12 mouse cellular contexts compared by ENCODE assay signal in the genomic region with DNA sequence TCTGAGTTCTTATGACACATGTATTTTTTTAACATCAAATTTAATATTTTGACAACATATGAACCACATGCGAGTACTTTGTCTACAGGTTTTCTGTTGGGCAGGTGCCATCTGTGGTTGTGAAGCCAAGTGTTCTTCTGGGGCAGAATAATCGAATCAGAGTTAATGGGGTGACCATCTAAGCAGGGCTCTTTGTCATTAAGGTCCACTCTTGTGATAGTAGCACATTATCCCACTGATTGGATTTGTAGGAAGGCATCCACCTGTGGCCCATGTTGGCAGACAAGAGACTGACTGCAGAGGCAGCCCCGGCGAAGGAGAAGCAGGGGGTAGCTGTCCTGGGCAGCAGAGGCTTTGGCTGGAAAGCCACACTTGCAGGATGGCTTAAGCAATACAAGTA.
DNase-seq lines count a peak whose midpoint lies in the region; ATAC-seq and TF ChIP-seq lines count a peak whose summit lies in the region.
"Had no signal": no experiment of that assay in that cellular context is flagged by ENCODE, and none has a peak within 500 bp of the region (broad histone marks: within the 10 kb centered on the region; RNA-seq: fewer than 3 reads in every experiment).

No protein-coding gene starts in this region.

- H3K4me2 ChIP-seq in hindbrain, embryonic 13.5 days, result no peak overlapping the region
- H3K4me2 ChIP-seq in hindbrain, embryonic 12.5 days (replicated peaks), result no peak overlapping the region
- no peak overlapping the region for H3K4me2 ChIP-seq in hindbrain, embryonic 16.5 days (ENCODE audit: low read length)
- no peak overlapping the region for H3K4me2 ChIP-seq in intestine, postnatal 0 days (replicated peaks; ENCODE audit: low read depth)
- H3K4me2 ChIP-seq: kidney, embryonic 15.5 days had no signal

- ATAC-seq in hindbrain, embryonic 13.5 days (ENCODE audit: low FRiP score), result no peak
- no peak for ATAC-seq in hindbrain, embryonic 12.5 days (ENCODE audit: low FRiP score)
- ATAC-seq in hindbrain, embryonic 16.5 days, result peak; percentile 40; the same call in 1 of the 2 replicates
- no peak for ATAC-seq in intestine, postnatal 0 days
- ATAC-seq: CD4-positive, CD25-positive, alpha-beta regulatory T cell, adult 4 months had no signal

- no peaks in the 10 kb centered on the region for H3K9me3 ChIP-seq in hindbrain, embryonic 13.5 days
- no peaks in the 10 kb centered on the region for H3K9me3 ChIP-seq in hindbrain, embryonic 12.5 days (replicated peaks)
- H3K9me3 ChIP-seq in hindbrain, embryonic 16.5 days (ENCODE audit: control insufficient read depth, low read length), result no peaks in the 10 kb centered on the region
- H3K9me3 ChIP-seq in intestine, postnatal 0 days (ENCODE audit: control insufficient read depth), result no peaks in the 10 kb centered on the region
- H3K9me3 ChIP-seq: kidney, embryonic 15.5 days had no signal

- no peak overlapping the region for H3K9ac ChIP-seq in hindbrain, embryonic 13.5 days
- no peak overlapping the region for H3K9ac ChIP-seq in hindbrain, embryonic 12.5 days
- no peak overlapping the region for H3K9ac ChIP-seq in hindbrain, embryonic 16.5 days (ENCODE audit: low read depth, low read length)
- H3K9ac ChIP-seq in intestine, postnatal 0 days (ENCODE audit: low read depth, low read length), result no peak overlapping the region
- H3K9ac ChIP-seq: kidney, embryonic 15.5 days had no signal

- peak overlapping the region; percentile 67; the same call in 1 of the 2 replicates for H3K27ac ChIP-seq in hindbrain, embryonic 13.5 days
- H3K27ac ChIP-seq in hindbrain, embryonic 12.5 days, result no peak overlapping the region
- H3K27ac ChIP-seq in hindbrain, embryonic 16.5 days (ENCODE audit: low read depth, low read length), result peak overlapping the region; percentile 55
- no peak overlapping the region for H3K27ac ChIP-seq in intestine, postnatal 0 days (ENCODE audit: low read depth, low read length)
- H3K27ac ChIP-seq: kidney, embryonic 15.5 days had no signal

- no peaks in the 10 kb centered on the region for H3K36me3 ChIP-seq in hindbrain, embryonic 13.5 days
- H3K36me3 ChIP-seq in hindbrain, embryonic 12.5 days, result no peaks in the 10 kb centered on the region
- no peaks in the 10 kb centered on the region for H3K36me3 ChIP-seq in hindbrain, embryonic 16.5 days (ENCODE audit: control insufficient read depth, insufficient read depth, low read length)
- no peaks in the 10 kb centered on the region for H3K36me3 ChIP-seq in intestine, postnatal 0 days (ENCODE audit: control insufficient read depth, insufficient read depth)
- H3K36me3 ChIP-seq: kidney, embryonic 15.5 days had no signal

- H3K27me3 ChIP-seq in hindbrain, embryonic 13.5 days, result no peaks in the 10 kb centered on the region
- H3K27me3 ChIP-seq in hindbrain, embryonic 12.5 days, result no peaks in the 10 kb centered on the region
- no peaks in the 10 kb centered on the region for H3K27me3 ChIP-seq in hindbrain, embryonic 16.5 days (replicated peaks; ENCODE audit: control insufficient read depth, insufficient read depth, low read length)
- no peaks in the 10 kb centered on the region for H3K27me3 ChIP-seq in intestine, postnatal 0 days (replicated peaks; ENCODE audit: control insufficient read depth, insufficient read depth, low read length)
- H3K27me3 ChIP-seq: kidney, embryonic 15.5 days had no signal

- H3K4me1 ChIP-seq in hindbrain, embryonic 13.5 days (replicated peaks), result peaks cover 14% of the 10 kb centered on the region
- H3K4me1 ChIP-seq in hindbrain, embryonic 12.5 days, result 0 out of 2 replicates have a peak, but pooled peaks cover 2% of the 10 kb centered on the region
- H3K4me1 ChIP-seq in hindbrain, embryonic 16.5 days (ENCODE audit: control insufficient read depth, insufficient read depth, low read depth, low read length), result peaks cover 4% of the 10 kb centered on the region; the same call in 1 of the 2 replicates
- H3K4me1 ChIP-seq in intestine, postnatal 0 days (replicated peaks; ENCODE audit: control insufficient read depth, insufficient read depth, low read length), result 0 out of 2 replicates have a peak, but pooled peaks cover 4% of the 10 kb centered on the region
- H3K4me1 ChIP-seq: kidney, embryonic 15.5 days had no signal

- H3K4me3 ChIP-seq in hindbrain, embryonic 13.5 days, result no peak overlapping the region
- H3K4me3 ChIP-seq in hindbrain, embryonic 12.5 days, result no peak overlapping the region
- H3K4me3 ChIP-seq in hindbrain, embryonic 16.5 days (ENCODE audit: low read length), result no peak overlapping the region
- no peak overlapping the region for H3K4me3 ChIP-seq in intestine, postnatal 0 days (ENCODE audit: low read depth, low read length)
- H3K4me3 ChIP-seq: kidney, embryonic 15.5 days had no signal

- no peak for TF ChIP-seq CTCF in intestine, postnatal 0 days (IDR thresholded peaks at IDR 0.05; ENCODE audit: low read depth)

- peak; percentile 56 for DNase-seq in brain, adult 2 months (ENCODE audit: low read depth, low spot score)
- DNase-seq in cerebellum, adult 9-10 months, result peak; percentile 77
- no peak for DNase-seq in frontal cortex, postnatal 36 days (ENCODE audit: low spot score in 2 of 2)
- DNase-seq in urinary bladder, postnatal 10 days (ENCODE audit: low spot score), result no peak
- DNase-seq: adrenal gland, postnatal 10 days; lung, adult 2 months had no signal

- 72% methylated on average over 4 of the region's 4 CpGs for WGBS in hindbrain, embryonic 13.5 days
- WGBS in hindbrain, embryonic 12.5 days, result 79% methylated on average over 4 of the region's 4 CpGs
- whole genome bisulfite sequencing in hindbrain, embryonic 16.5 days, result 57% methylated on average over 4 of the region's 4 CpGs
- 87% methylated on average over 4 of the region's 4 CpGs for WGBS in intestine, postnatal 0 days

Comparison
In these comparisons a context has a peak if more than half of its experiments do, and no peak if none do; other contexts are left out.
1. H3K27ac ChIP-seq: peak in hindbrain, embryonic 13.5 days (single experiment) and hindbrain, embryonic 16.5 days (single experiment); none in hindbrain, embryonic 12.5 days (single experiment) and intestine, postnatal 0 days (single experiment).
2. DNase-seq: peak in brain, adult 2 months (single experiment) and cerebellum, adult 9-10 months (single experiment); none in frontal cortex, postnatal 36 days (0 of 2) and urinary bladder, postnatal 10 days (single experiment).